Mouse (Mus musculus) midbrain, embryonic 13.5 days (tissue): Measurements from ENCODE around the gene Zfp523. TPM values are rescaled to one million over a fixed set of nuclear protein-coding genes. Genes with fewer than 3 reads are reported as not detected.
A peak's percentile ranks its signal among the peaks of the same experiment; 100 is the strongest.
"Not testable (repeated sequence)": the region's sequence is repeated elsewhere in the genome, so short reads cannot be mapped to it uniquely, and the experiment has no call there.

Source experiments
- ATAC-seq: fragments of 200-750 bp; cut with Nextera tagmentation; 2 replicates; pipeline ENCODE4 v1.8.0; 2017; ENCODE audit warnings: mild to moderate bottlenecking, moderate TSS enrichment, moderate library complexity
- H3K27ac ChIP-seq: fragments of 300-500 bp; sonication (generic); 2 replicates; pipeline ENCODE4 v1.5.1; 2015; ENCODE audit warnings: inconsistent platforms, mild to moderate bottlenecking, moderate library complexity
- H3K27me3 ChIP-seq: fragments of 300-500 bp; sonication (generic); 2 replicates; pipeline ENCODE4 v1.6.1; 2015; ENCODE audit warnings: mild to moderate bottlenecking, inconsistent platforms
- H3K36me3 ChIP-seq: fragments of 300-500 bp; sonication (generic); 2 replicates; pipeline ENCODE4 v1.6.1; 2015; ENCODE audit warnings: mild to moderate bottlenecking, inconsistent platforms
- H3K4me1 ChIP-seq: fragments of 300-500 bp; sonication (generic); replicated peaks from 2 replicates; pipeline ENCODE4 v1.6.1; 2015; ENCODE audit warnings: inconsistent platforms
- H3K4me2 ChIP-seq: fragments of 300-500 bp; sonication (generic); replicated peaks from 2 replicates; pipeline ENCODE4 v1.6.1; 2015; ENCODE audit warnings: moderate library complexity, mild to moderate bottlenecking, inconsistent platforms
- H3K4me3 ChIP-seq: fragments of 300-500 bp; sonication (generic); replicated peaks from 2 replicates; pipeline ENCODE4 v1.5.1; 2015; ENCODE audit warnings: mild to moderate bottlenecking, inconsistent platforms
- H3K9ac ChIP-seq: fragments of 300-500 bp; sonication (generic); replicated peaks from 2 replicates; pipeline ENCODE4 v1.6.1; 2015; ENCODE audit warnings: mild to moderate bottlenecking, inconsistent platforms
- H3K9me3 ChIP-seq: fragments of 300-500 bp; sonication (generic); 2 replicates; pipeline ENCODE4 v1.6.1; 2016; ENCODE audit warnings: mild to moderate bottlenecking, inconsistent platforms
- WGBS: fragments of 180-500 bp; shearing (Covaris S2); methylation state at CpG from one replicate; pipeline ENCODE4 v1.1.7; 2015; 5-methylcytosine and 5-hydroxymethylcytosine counted together
- polyA plus RNA-seq: library from polyadenylated mRNA; unstranded; fragments of >200 nt; fragmentation: Nextera tagmentation; extraction: Ambion mirVana; gene quantifications from 2 replicates; pipeline ENCODE4 v1.2.1, GENCODE M21; 2015

Gene Zfp523
- polyA plus RNA-seq, 1 experiment from 2014 or later = 45.6 TPM

DNA sequence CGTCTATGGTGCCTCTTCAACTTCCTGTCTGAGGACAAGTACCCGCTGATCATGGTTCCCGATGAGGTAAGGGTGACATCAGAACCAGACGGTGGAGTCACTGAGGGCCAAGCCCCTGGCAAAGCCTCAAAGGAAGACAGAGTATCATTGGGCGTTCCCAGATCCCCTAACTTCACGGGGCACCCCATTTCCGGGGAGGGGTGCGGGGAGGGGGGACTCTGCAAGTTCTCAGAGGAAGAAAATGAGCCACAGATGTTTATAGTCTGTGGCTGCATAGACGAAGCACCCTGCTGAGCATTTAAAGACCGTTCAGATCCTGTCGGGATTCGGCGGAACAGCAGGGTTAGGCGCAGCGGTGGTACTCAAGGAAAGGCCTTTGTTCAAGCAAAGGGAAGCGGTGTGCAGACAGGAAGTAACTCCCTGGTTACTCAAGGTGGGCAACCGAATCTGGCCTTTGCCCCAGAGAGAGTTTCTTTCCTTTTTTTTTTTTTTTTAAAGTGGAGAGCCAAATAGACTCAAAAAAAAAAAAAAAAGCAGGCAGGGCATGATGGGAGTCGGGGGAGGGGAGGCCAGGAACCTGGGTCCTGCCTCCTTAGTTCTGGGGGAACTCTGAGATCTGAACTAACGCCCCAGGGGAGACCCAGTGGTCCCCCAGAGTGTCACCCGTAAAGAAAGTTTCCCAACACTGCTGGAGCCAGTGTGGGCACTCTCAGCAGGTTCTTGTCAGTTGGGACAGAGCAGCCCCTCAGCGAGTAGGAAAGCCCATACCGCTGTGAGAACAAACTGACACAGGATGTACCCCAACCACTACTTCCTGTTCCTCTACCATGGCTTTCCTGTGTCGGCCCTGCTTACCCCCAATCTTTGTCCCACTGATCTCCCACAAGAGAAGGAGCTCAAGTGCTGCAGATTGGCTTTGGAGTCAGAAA is 41.1 kb downstream of the Zfp523 start:
- 28% methylated on average over 23 of the region's 23 CpGs for WGBS
- no peak for ATAC-seq
- Histone ChIP-seq H3K9ac (no peak overlapping the region), H3K4me2 (0 out of 2 replicates have a peak overlapping the region, but pooled peaks have one; percentile 13), H3K4me3 (no peak overlapping the region), H3K36me3 (no peaks in the 10 kb centered on the region), H3K9me3 (no peaks in the 10 kb centered on the region), H3K4me1 (peaks cover 6% of the 10 kb centered on the region), H3K27me3 (0 out of 2 replicates have a peak, but pooled peaks cover 7% of the 10 kb centered on the region), H3K27ac (no peak overlapping the region; the same call in 1 of the 2 replicates)

DNA sequence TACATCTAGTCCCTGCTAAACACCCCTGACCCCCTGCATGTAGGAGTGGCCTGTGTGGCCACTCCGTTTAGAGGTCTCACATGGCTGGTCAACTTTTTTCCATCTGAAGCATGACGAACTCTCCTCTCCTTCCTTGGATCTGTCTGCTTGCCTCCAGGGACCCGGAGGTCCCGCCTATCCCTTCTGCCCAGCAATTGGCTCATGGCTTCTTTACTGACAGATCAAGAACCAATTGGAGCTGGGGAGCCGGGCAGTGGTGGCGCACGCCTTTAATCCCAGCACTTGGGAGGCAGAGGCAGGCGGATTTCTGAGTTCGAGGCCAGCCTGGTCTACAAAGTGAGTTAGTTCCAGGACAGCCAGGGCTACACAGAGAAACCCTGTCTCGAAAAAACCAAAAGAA is 45.5 kb downstream of the Zfp523 start:
- H3K27ac ChIP-seq, ATAC-seq, H3K9me3 ChIP-seq, H3K4me2 ChIP-seq, H3K27me3 ChIP-seq, H3K36me3 ChIP-seq, H3K4me3 ChIP-seq, H3K9ac ChIP-seq: not testable (repeated sequence)
- WGBS = 93% methylated on average over 10 of the region's 10 CpGs
- H3K4me1 ChIP-seq = peaks cover 24% of the 10 kb centered on the region

DNA sequence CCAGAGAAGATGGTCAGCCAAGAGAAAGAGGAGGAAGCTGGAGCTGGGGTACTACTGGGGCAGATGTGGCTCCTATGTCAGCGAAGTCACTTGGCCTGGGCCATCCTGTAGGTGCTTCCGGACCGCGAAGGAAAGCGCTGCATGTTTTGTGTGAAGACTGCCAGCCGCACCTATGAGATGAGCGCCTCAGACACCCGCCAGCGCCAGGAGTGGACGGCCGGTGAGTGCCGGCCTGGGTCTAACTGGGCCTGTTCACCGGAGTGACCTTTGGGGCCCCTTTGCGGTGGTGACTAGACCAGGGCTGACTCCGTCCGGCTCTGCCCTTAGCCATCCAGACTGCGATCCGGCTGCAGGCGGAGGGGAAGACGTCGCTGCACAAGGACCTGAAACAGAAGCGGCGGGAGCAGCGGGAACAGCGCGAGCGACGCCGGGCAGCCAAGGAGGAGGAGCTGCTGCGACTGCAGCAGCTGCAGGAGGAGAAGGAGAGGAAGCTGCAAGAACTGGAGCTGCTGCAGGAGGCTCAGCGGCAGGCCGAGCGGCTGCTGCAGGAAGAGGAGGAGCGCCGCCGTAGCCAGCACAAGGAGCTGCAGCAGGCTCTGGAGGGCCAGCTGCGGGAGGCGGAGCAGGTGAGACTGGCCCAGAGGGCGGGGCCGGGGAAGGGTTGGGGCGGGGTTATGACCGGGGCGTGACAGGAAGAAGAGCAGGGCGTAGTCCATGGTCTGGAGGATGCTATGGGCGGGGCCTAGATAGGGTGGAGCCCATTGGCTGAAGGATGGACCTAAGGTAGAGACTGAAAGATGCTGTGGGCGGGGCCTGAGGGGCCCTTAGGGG is 46.8 kb downstream of the Zfp523 start:
- H3K36me3 ChIP-seq = no peaks in the 10 kb centered on the region
- H3K9me3 ChIP-seq = no peaks in the 10 kb centered on the region
- peak overlapping the region; percentile 86 for H3K9ac ChIP-seq
- 0 out of 2 replicates have a peak, but pooled peaks cover 6% of the 10 kb centered on the region for H3K27me3 ChIP-seq
- peak overlapping the region; percentile 95 for H3K4me2 ChIP-seq
- peaks cover 19% of the 10 kb centered on the region for H3K4me1 ChIP-seq
- under 1% methylated on average over 46 of the region's 46 CpGs for WGBS
- peak overlapping the region; percentile 88 for H3K27ac ChIP-seq
- ATAC-seq = peak; percentile 86
- H3K4me3 ChIP-seq = peak overlapping the region; percentile 54

DNA sequence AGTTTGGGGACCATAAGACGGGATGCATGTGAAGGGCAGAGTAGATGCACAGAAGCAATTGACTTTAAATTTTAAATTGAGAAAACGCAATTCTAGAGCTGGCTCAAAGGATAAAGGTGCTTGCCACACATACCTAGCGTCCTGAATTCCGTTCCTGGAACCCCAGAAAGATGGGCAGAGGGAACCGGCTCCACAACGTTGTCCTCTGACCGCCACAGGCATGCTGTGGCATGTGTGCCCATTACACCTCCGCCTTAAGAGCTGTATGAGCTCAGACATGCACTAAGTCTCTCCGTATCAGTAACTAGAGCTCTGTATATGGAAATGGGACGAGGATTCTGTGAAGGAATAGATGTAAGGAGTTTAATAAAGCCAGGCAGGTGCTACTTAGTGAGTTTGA is 47.7 kb downstream of the Zfp523 start:
- WGBS = 88% methylated on average over 10 of the region's 10 CpGs
- Histone ChIP-seq H3K9ac (no peak overlapping the region), H3K27ac (no peak overlapping the region), H3K4me3 (no peak overlapping the region), H3K27me3 (0 out of 2 replicates have a peak, but pooled peaks cover 6% of the 10 kb centered on the region), H3K36me3 (no peaks in the 10 kb centered on the region), H3K4me1 (peaks cover 19% of the 10 kb centered on the region), H3K9me3 (no peaks in the 10 kb centered on the region), H3K4me2 (no peak overlapping the region)
- ATAC-seq = no peak

DNA sequence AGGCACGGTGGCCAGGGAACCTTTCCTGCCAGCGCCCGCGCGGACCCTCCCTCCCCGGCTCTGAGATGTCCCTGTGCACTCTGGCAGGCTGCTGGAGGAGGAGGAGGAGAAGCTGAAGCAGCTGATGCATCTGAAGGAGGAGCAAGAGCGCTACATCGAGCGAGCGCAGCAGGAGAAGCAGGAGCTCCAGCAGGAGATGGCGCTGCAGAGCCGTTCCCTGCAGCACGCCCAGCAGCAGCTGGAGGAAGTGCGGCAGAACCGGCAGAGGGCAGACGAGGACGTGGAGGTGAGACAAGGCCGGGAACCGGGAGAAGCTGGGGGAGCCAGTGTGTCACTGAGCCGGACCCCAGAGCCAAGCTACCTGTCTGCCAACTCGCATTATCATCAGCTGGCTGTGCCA is 49.1 kb downstream of the Zfp523 start:
- Histone ChIP-seq H3K4me1 (peaks cover 19% of the 10 kb centered on the region), H3K27me3 (0 out of 2 replicates have a peak, but pooled peaks cover 6% of the 10 kb centered on the region), H3K9me3 (no peaks in the 10 kb centered on the region), H3K4me3 (peak overlapping the region; percentile 37), H3K9ac (peak overlapping the region; percentile 62; the same call in 1 of the 2 replicates), H3K4me2 (peak overlapping the region; percentile 69), H3K27ac (peak overlapping the region; percentile 47), H3K36me3 (no peaks in the 10 kb centered on the region)
- peak; percentile 54 for ATAC-seq
- WGBS = under 1% methylated on average over 21 of the region's 21 CpGs

DNA sequence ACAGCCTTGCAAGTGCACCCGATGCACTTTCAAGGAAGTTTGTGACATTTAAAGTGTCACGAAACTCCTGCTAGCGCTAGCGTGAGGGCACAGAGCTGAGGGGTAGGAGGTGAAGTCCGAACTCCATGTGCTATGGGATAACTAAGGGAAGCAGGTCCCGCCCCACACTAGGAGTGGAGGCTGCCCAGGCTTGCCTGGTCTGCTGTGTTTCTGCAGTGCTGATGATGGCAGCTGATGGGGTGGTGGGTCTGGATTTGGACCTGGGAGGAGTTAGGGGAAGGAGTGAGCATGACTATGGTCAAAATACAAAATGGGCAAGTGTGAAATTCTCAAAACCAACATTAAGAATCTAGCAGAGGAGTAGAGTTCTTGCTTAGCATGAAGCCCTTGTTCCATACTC is 53.6 kb downstream of the Zfp523 start:
- Histone ChIP-seq H3K27ac (no peak overlapping the region), H3K27me3 (no peaks in the 10 kb centered on the region), H3K4me3 (no peak overlapping the region), H3K9me3 (no peaks in the 10 kb centered on the region), H3K4me1 (peaks cover 19% of the 10 kb centered on the region), H3K9ac (no peak overlapping the region), H3K4me2 (no peak overlapping the region), H3K36me3 (no peaks in the 10 kb centered on the region)
- no peak for ATAC-seq
- 83% methylated on average over 6 of the region's 6 CpGs for WGBS

DNA sequence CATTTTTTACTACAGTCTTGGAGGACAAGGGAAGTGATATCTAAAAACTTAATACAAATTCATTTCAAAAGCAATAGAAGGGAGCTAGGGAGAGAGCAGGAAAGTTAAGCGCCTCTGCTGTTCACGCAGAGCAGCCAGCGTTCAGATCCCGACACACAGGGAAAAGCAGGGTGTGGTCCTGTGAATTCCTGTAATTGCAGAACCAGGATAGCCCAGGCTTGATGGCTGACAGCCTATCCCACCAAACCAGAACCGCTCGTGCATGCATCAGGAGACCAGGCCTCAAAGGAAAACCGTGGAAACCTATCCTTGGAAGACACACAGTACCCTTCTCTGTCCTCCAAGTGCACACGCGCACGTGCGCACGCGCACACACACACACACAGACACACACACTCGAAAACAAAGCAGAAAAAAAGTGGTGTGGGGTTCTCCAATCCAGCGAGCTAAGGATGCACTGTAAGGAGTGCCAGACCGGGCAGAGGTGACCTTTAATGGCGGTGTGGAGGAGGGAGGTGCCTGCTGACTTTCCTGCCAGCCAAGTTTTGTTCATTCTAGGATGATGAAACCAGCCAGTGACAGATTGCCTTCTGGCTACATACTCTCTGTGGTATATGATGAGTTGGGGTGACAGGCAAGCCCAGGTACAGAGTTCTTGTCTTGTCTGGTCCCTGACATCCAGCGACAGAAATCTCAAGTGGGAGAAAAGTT is 54.3 kb downstream of the Zfp523 start:
- no peak overlapping the region for H3K9ac ChIP-seq
- H3K27ac ChIP-seq = no peak overlapping the region
- no peaks in the 10 kb centered on the region for H3K36me3 ChIP-seq
- WGBS = 90% methylated on average over 18 of the region's 18 CpGs
- no peak overlapping the region for H3K4me2 ChIP-seq
- no peak overlapping the region for H3K4me3 ChIP-seq
- no peak for ATAC-seq
- peaks cover 14% of the 10 kb centered on the region for H3K4me1 ChIP-seq
- no peaks in the 10 kb centered on the region for H3K27me3 ChIP-seq
- H3K9me3 ChIP-seq = no peaks in the 10 kb centered on the region

DNA sequence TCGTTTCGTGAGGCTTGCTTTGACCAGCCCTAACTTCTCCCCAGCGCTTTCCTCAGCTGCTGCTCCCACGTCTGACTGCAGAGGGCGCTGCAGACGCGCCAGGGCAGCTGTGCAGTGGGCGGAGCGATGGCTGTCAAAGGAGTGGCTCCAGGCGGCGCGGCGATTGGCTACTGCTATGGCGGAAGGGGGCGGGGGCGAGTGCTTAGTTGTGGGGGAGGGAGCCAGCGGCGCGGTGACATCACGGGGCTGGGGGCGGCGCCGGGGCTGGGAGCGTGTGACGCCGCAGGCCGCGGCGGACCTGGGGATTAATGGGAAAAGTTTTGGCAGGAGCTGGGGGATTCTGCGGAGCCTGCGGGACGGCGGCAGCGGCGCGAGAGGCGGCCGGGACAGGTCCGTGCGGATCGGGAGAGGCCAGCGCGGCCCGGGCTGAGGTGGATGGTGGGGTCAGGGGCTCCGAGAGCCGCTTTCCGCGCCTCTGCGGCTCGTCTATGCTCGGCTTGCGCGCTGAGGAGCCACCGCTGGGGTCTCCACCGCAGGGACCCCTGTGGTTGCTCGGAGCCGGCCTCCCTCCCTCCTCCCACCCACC is 55.6 kb downstream of the Zfp523 start, which contains the start of gene Ppard:
Gene Ppard (plus strand): TSS at position 226 of the 586 bp plus-strand sequence.
- ATAC-seq = peak; percentile 90
- H3K9ac ChIP-seq = peak within 1 kb of the TSS; percentile 77
- H3K4me2 ChIP-seq = peak within 1 kb of the TSS; percentile 85
- 0 out of 2 replicates have a peak within 1 kb of the TSS, but pooled peaks have one; percentile 7 for H3K27ac ChIP-seq
- no peaks in the 10 kb centered on the region for H3K27me3 ChIP-seq
- no peaks in the 10 kb centered on the region for H3K9me3 ChIP-seq
- no peaks in the 10 kb centered on the region for H3K36me3 ChIP-seq
- WGBS = under 1% methylated on average over 57 of the region's 57 CpGs
- peak within 1 kb of the TSS; percentile 62 for H3K4me3 ChIP-seq
- peaks cover 13% of the 10 kb centered on the region for H3K4me1 ChIP-seq

DNA sequence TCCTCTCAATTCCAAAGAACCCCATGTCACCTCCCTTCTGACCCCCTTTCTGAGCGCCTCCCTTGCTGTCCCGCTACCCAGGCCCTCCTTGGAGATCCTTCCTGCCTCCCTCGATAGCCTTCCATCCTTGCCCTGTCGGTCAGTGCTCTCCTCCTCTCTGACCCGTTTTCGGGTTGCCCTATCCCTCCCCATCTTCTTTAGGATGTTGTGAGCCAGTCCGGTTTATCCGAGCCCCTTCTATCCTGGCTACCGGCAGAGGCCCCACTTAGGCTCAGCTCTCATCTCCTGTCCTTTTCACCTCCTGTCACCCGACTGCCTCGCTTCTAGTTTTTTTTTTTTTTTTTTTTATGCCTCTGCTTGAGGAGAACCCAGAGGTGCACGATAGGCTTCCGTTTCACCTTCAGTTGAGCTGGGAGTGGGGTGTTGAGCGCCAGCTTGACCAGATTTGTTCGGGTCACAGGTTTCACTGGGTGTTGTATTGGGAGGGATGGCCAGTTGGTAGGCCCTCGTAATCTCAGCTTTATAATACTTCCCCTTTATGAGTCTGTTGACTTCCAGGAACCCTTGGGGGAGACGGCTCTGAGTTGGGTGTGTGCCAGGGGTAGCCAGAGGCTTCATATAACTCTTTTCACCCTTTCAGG is 56.3 kb downstream of the Zfp523 start:
- peak overlapping the region; percentile 77 for H3K9ac ChIP-seq
- peak overlapping the region; percentile 85 for H3K4me2 ChIP-seq
- H3K4me1 ChIP-seq = peaks cover 14% of the 10 kb centered on the region
- WGBS = 5% methylated on average over 17 of the region's 17 CpGs
- 0 out of 2 replicates have a peak overlapping the region, but pooled peaks have one; percentile 7 for H3K27ac ChIP-seq
- peak overlapping the region; percentile 62 for H3K4me3 ChIP-seq
- H3K27me3 ChIP-seq = no peaks in the 10 kb centered on the region
- ATAC-seq = no peak
- H3K9me3 ChIP-seq = no peaks in the 10 kb centered on the region
- H3K36me3 ChIP-seq = no peaks in the 10 kb centered on the region

DNA sequence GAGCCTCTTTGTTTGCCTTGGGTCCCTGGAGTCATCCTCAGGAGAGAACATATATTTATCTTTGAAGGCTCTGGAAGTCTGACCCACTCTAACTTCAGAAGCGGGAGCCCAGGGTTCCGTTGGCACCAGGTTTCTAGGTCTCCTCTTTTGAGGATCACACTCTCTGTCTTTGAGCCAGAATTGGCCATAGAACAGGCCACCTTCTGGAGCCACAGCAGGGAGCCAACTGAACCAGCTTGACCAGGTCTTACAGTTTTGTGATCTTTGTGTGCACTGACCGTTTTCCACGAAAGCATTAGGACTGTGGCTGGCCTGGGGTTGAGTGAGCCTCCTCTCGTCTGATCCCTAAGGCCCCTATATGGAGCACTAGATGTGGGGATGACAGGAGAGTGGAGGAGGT is 57.7 kb downstream of the Zfp523 start:
- peak overlapping the region; percentile 28; the same call in 1 of the 2 replicates for H3K9ac ChIP-seq
- no peak overlapping the region for H3K27ac ChIP-seq
- H3K4me2 ChIP-seq = 0 out of 2 replicates have a peak overlapping the region, but pooled peaks have one; percentile 85

More for the DNA sequence above, 57.7 kb downstream of the Zfp523 start:
- no peak for ATAC-seq
- no peaks in the 10 kb centered on the region for H3K36me3 ChIP-seq
- 83% methylated on average over 5 of the region's 5 CpGs for WGBS
- H3K4me1 ChIP-seq = peaks cover 14% of the 10 kb centered on the region
- H3K27me3 ChIP-seq = no peaks in the 10 kb centered on the region
- H3K4me3 ChIP-seq = no peak overlapping the region
- H3K9me3 ChIP-seq = no peaks in the 10 kb centered on the region
